Mouse (Mus musculus) limb, embryonic 10.5 days (tissue): ENCODE data around the gene Ipcef1. TPM values are rescaled to one million over a fixed set of nuclear protein-coding genes. Genes with fewer than 3 reads are reported as not detected.
"Not testable (repeated sequence)": the region's sequence is repeated elsewhere in the genome, so short reads cannot be mapped to it uniquely, and the experiment has no call there.

Experiments used
- DNase-seq: peaks from one replicate; pipeline ENCODE4 v3.0.0-alpha.2; 2017; ENCODE audit warnings: low spot score
- H3K27ac ChIP-seq: fragments of 300-500 bp; sonication (generic); 2 replicates; pipeline ENCODE4 v1.5.1; 2016; ENCODE audit warnings: mild to moderate bottlenecking
- H3K27me3 ChIP-seq: fragments of 300-500 bp; sonication (generic); 2 replicates; pipeline ENCODE4 v1.6.1; 2016; ENCODE audit warnings: low read depth, mild to moderate bottlenecking; ENCODE audit not compliant: poor library complexity, severe bottlenecking
- H3K36me3 ChIP-seq: fragments of 300-500 bp; sonication (generic); 2 replicates; pipeline ENCODE4 v1.6.1; 2016; ENCODE audit warnings: mild to moderate bottlenecking, moderate library complexity
- H3K4me1 ChIP-seq: fragments of 300-500 bp; sonication (generic); 2 replicates; pipeline ENCODE4 v1.6.1; 2016
- H3K4me3 ChIP-seq: fragments of 300-500 bp; sonication (generic); 2 replicates; pipeline ENCODE4 v1.5.1; 2016; ENCODE audit warnings: mild to moderate bottlenecking, moderate library complexity
- H3K9me3 ChIP-seq: fragments of 300-500 bp; sonication (generic); replicated peaks from 2 replicates; pipeline ENCODE4 v1.6.1; 2016; ENCODE audit warnings: mild to moderate bottlenecking
- WGBS: fragments of 180-500 bp; shearing (Covaris S2); methylation state at CpG from one replicate; pipeline ENCODE4 v1.1.7; 2016; 5-methylcytosine and 5-hydroxymethylcytosine counted together
- polyA plus RNA-seq: library from polyadenylated mRNA; unstranded; fragments of >200 nt; fragmentation: Nextera tagmentation; extraction: Ambion mirVana; gene quantifications from 2 replicates; pipeline ENCODE4 v1.2.1, GENCODE M21; 2016

Ipcef1 gene
- polyA plus RNA-seq, 1 experiment from 2014 or later, result 0.11 TPM

DNA sequence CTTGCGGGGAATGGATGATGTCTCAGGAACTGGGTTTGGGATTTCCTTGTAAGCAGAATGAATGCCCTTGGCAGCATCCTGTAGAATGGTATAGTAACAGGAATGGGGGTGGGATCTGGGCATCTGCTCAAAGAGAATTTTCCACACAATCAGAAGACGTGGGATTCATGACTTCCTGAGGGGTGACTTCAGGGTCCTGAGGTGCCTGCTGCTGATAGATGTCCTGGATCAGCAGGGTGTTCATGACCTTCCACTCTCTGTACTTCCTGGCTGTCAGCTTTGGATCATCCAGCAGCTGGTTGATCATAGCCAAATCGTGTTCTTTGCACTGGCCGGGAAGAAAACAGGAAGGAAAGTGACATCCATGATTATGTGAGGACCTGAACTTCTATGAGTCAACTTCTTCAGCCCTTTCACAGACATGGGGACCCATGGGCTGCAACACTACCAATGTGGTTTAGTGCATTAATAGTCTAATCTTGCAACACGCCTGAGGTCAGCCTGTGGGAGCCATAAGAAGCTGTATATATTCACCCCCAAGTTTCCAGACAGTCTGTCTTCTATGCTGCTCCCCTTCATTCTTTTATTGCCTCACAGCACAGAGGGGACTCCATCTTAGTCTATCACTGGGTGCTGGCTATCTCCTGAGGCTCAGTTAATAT is 161.8 kb downstream of the Ipcef1 start:
- H3K4me1 ChIP-seq, result no peaks in the 10 kb centered on the region
- H3K36me3 ChIP-seq, result no peaks in the 10 kb centered on the region
- WGBS, result 81% methylated on average over 5 of the region's 5 CpGs
- no peak overlapping the region for H3K4me3 ChIP-seq
- no peak for DNase-seq
- H3K27ac ChIP-seq, result no peak overlapping the region
- no peaks in the 10 kb centered on the region for H3K9me3 ChIP-seq
- H3K27me3 ChIP-seq, result no peaks in the 10 kb centered on the region

- no peaks in the 10 kb centered on the region for H3K36me3 ChIP-seq
- DNase-seq, result no peak
- H3K9me3 ChIP-seq, result no peaks in the 10 kb centered on the region
- WGBS, result 76% methylated on average over 5 of the region's 5 CpGs
- H3K4me1 ChIP-seq, result no peaks in the 10 kb centered on the region
- no peak overlapping the region for H3K4me3 ChIP-seq
- no peaks in the 10 kb centered on the region for H3K27me3 ChIP-seq
- H3K27ac ChIP-seq, result no peak overlapping the region
Measured at GRCm38 (mm10) chr10:6889640-6890245, 162.5 kb downstream of the Ipcef1 start.

DNA sequence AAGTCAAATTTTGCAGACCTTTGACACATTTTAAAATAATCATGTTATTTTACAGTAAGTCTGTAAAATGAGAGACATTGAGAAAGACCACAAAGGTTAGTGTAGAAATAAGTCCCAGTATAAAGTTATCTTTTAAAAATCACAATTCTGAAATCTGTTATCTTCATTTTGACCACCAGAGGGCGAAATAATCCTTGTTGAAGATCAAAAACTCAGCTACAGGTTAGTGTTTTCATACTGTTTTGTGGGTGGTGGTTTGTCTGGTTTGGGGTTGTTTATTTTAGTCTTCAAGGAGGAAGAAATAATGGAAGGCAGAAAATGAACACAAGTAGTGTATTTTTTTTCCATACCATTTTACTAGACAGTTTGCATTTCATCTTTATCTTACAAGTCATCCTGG is 166.8 kb downstream of the Ipcef1 start:
- WGBS, result 0% methylated on average over 1 of the region's 1 CpGs
- Histone ChIP-seq H3K36me3 (no peaks in the 10 kb centered on the region), H3K9me3 (no peaks in the 10 kb centered on the region), H3K27ac (no peak overlapping the region), H3K4me3 (no peak overlapping the region), H3K4me1 (no peaks in the 10 kb centered on the region), H3K27me3 (no peaks in the 10 kb centered on the region)
- DNase-seq, result no peak

- DNase-seq, H3K4me3 ChIP-seq, H3K27ac ChIP-seq, H3K9me3 ChIP-seq, H3K36me3 ChIP-seq, H3K4me1 ChIP-seq, H3K27me3 ChIP-seq: not testable (repeated sequence)
- WGBS, result 100% methylated on average over 1 of the region's 1 CpGs
Measured at GRCm38 (mm10) chr10:6882041-6882440, 170.2 kb downstream of the Ipcef1 start.

DNA sequence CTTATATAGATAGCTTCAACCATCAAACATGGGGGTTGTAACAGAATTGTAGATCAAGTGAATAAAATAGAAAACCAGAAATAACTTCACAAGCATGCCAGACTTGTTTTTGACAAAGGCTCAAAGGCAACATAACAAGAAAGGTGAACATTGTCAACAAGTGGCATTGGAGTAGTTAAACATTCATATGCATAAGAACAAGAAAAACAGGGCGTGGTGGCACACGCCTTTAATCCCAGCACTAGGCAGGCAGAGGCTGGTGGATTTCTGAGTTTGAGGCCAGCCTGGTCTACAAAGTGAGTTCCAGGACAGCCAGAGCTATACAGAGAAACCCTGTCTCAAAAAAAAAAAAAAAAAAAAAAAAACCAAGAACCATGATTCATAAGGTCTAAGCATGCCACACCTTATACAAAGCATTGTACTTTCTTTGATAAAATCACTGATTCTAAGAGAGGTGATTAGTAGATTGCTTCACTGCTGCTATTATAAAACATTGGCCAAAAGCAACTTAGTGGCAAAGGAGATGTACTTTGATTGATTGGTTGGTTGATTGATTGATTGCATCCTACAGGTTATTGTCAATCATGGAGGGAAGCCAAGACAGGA is 173.9 kb downstream of the Ipcef1 start:
- H3K36me3 ChIP-seq, result no peaks in the 10 kb centered on the region
- DNase-seq, result no peak
- WGBS, result 95% methylated on average over 2 of the region's 2 CpGs
- H3K27ac ChIP-seq, result no peak overlapping the region
- H3K4me3 ChIP-seq, result no peak overlapping the region
- no peaks in the 10 kb centered on the region for H3K4me1 ChIP-seq
- H3K27me3 ChIP-seq, result no peaks in the 10 kb centered on the region
- no peaks in the 10 kb centered on the region for H3K9me3 ChIP-seq

DNA sequence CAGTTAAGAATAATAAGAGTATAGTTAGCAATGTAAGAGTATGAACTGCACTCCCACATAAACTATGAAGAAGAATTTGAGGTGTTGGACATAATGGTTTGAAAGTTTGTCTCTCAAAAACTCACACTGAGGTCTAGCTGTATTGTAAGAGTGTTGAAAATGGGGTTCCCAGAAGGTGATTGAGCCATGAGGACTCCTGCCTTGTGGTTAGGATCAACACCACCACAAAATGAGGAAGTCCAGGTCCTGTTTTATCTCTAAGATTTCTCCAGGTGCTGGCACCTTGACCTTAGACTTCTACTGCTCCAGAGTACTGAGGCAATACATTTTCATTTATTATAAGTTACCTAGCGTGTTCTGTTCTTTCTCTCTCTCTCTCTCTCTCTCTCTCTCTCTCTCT is 178.4 kb downstream of the Ipcef1 start:
- H3K27ac ChIP-seq, result no peak overlapping the region
- no peaks in the 10 kb centered on the region for H3K9me3 ChIP-seq
- 95% methylated on average over 1 of the region's 1 CpGs for WGBS
- no peaks in the 10 kb centered on the region for H3K4me1 ChIP-seq
- no peaks in the 10 kb centered on the region for H3K27me3 ChIP-seq
- no peaks in the 10 kb centered on the region for H3K36me3 ChIP-seq
- no peak for DNase-seq
- H3K4me3 ChIP-seq, result no peak overlapping the region

- no peaks in the 10 kb centered on the region for H3K27me3 ChIP-seq
- no peak for DNase-seq
- H3K9me3 ChIP-seq, result no peaks in the 10 kb centered on the region
- no peaks in the 10 kb centered on the region for H3K4me1 ChIP-seq
- WGBS, result 84% methylated on average over 7 of the region's 7 CpGs
- H3K4me3 ChIP-seq, result no peak overlapping the region
- no peaks in the 10 kb centered on the region for H3K36me3 ChIP-seq
- no peak overlapping the region for H3K27ac ChIP-seq
Measured at GRCm38 (mm10) chr10:6871418-6872072, 180.7 kb downstream of the Ipcef1 start.

DNA sequence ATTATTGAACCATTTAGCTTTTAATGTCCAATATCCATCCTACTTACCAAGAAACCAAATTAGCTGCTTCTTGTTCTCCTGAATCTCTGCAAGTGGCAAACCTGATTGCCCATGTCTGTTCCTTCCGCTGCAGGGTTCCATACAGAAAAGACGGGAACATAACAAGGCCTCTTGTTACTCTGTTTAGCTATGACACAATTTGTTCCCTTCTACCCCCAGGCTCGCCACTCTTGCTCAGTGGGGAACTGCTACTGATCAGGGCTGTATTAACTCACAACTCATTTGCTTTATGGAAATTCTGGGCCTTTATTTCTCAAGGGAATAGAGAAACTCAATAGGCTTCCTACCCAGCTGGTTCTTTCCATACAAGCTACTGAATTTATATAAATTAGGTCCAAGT is 196.5 kb downstream of the Ipcef1 start:
- H3K27ac ChIP-seq, result no peak overlapping the region
- no peak overlapping the region for H3K4me3 ChIP-seq
- DNase-seq, result no peak
- no peaks in the 10 kb centered on the region for H3K4me1 ChIP-seq
- H3K36me3 ChIP-seq, result no peaks in the 10 kb centered on the region
- WGBS, result 84% methylated on average over 3 of the region's 3 CpGs
- no peaks in the 10 kb centered on the region for H3K27me3 ChIP-seq
- H3K9me3 ChIP-seq, result no peaks in the 10 kb centered on the region

GRCm38 (mm10) chr10:6848834-6849233 is 203.4 kb downstream of the Ipcef1 start:
- DNase-seq, result no peak

DNA sequence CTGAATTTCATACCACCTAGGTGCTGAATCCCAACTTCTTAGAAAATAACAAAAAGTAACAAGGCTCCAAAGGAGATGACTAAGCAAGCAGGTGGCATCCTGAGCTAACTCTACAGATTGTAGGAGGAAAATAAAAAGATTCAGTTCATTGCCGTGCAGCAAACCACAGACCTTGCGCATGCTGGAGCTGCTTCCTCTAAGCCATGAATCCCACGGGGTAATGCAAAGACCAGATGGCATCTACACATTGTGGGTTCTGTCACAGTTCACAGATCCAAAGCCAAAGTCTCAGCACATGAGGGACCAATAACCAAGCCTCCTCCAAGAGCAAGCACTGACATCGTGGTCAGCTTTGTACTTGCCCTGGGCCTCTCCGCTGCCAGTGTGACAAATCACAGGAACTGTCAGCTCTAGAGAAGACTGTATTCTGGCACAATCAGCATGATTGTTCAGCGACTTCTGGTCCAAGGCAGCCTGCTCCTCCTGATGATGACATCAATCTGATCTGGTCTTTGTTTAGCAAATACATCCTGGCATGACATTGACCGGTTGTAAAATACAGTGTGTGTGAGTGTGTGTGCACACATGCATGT is 204.0 kb downstream of the Ipcef1 start:
- no peak for DNase-seq
- WGBS, result 79% methylated on average over 7 of the region's 7 CpGs
- H3K27me3 ChIP-seq, result no peaks in the 10 kb centered on the region

More at GRCm38 (mm10) chr10:6848834-6849233, 203.4 kb downstream of the Ipcef1 start:
- no peaks in the 10 kb centered on the region for H3K36me3 ChIP-seq
- H3K4me3 ChIP-seq, result no peak overlapping the region
- no peaks in the 10 kb centered on the region for H3K27me3 ChIP-seq
- H3K4me1 ChIP-seq, result no peaks in the 10 kb centered on the region
- 82% methylated on average over 2 of the region's 2 CpGs for WGBS
- no peaks in the 10 kb centered on the region for H3K9me3 ChIP-seq
- no peak overlapping the region for H3K27ac ChIP-seq

DNA sequence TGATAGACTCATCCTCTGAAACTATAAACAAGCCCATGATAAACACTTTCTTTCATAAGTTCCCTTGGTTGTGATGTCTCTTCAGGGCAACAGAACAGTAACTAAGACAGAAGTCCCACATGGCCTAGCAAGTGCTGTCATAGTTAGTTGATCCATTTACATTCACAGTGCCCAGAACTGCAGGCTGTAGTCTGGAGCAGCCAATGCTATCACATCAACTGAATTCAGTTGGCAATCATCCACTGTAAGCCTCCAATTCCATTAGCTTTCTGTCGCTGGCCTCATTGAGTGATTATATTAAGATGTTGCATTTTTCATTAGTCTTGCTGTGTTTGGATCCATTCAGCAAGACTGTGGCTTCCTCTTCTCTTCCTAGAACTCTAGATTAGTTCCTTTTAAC is 206.0 kb downstream of the Ipcef1 start:
- no peaks in the 10 kb centered on the region for H3K27me3 ChIP-seq
- H3K9me3 ChIP-seq, result no peaks in the 10 kb centered on the region
- no peak overlapping the region for H3K4me3 ChIP-seq
- no peaks in the 10 kb centered on the region for H3K36me3 ChIP-seq
- 88% methylated on average over 1 of the region's 1 CpGs for WGBS
- no peak for DNase-seq
- no peak overlapping the region for H3K27ac ChIP-seq
- H3K4me1 ChIP-seq, result no peaks in the 10 kb centered on the region

More for the DNA sequence above, 204.0 kb downstream of the Ipcef1 start:
- H3K36me3 ChIP-seq, result no peaks in the 10 kb centered on the region
- no peak overlapping the region for H3K4me3 ChIP-seq
- no peaks in the 10 kb centered on the region for H3K9me3 ChIP-seq
- no peaks in the 10 kb centered on the region for H3K4me1 ChIP-seq
- H3K27ac ChIP-seq, result no peak overlapping the region

DNA sequence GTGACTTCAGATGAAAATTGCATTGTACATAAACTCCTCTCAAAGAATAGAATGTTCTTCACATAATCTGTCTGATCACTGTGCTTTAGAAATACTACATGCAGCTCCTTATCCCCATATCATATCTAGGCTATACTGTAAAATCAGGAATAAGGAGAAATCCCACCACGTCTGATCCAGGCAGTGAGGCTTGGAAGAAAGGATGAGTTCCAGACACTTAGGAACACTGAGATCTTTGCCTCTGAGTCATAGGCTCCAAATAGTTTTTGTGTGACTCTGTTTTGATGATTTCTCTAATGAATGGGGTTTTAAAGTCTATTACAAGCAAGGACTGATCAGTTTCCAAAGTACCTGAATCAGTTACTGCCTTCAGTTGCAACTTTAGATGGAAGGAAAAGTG is 210.1 kb downstream of the Ipcef1 start:
- H3K4me1 ChIP-seq, result no peaks in the 10 kb centered on the region
- DNase-seq, result no peak
- H3K4me3 ChIP-seq, result no peak overlapping the region
- WGBS, result 79% methylated on average over 1 of the region's 1 CpGs
- no peaks in the 10 kb centered on the region for H3K27me3 ChIP-seq
- no peaks in the 10 kb centered on the region for H3K9me3 ChIP-seq
- H3K27ac ChIP-seq, result no peak overlapping the region
- H3K36me3 ChIP-seq, result no peaks in the 10 kb centered on the region
